Mouse (Mus musculus): ENCODE measurements around the gene Rilp.

GRCm38 (mm10) chr11:75557142-75557541, 47.2 kb downstream of the Rilp start:
- TF ChIP-seq CTCF (IDR thresholded peaks at IDR 0.05; ENCODE audit: low read depth, low read length), result no peak
- TF ChIP-seq GATA1 (IDR thresholded peaks at IDR 0.05; ENCODE audit: borderline replicate concordance, low read length), result no peak

All from G1E (cell line).